Mouse (Mus musculus): ENCODE results near the gene 1600012H06Rik.
"Not testable (repeated sequence)": the region's sequence is repeated elsewhere in the genome, so short reads cannot be mapped to it uniquely, and the experiment has no call there.

GRCm38 (mm10) chr17:14992522-14993138, 49.6 kb downstream of the 1600012H06Rik start:
- TF ChIP-seq POLR2A (IDR thresholded peaks at IDR 0.05; ENCODE audit: low read depth, low read length); CTCF (IDR thresholded peaks at IDR 0.05; ENCODE audit: borderline replicate concordance, insufficient read depth, low read length): not testable (repeated sequence)
